Mouse (Mus musculus) heart, postnatal 0 days (tissue): Measurements from ENCODE around the gene Prkag2. TPM values are rescaled to one million over a fixed set of nuclear protein-coding genes. Genes with fewer than 3 reads are reported as not detected.

Source experiments
- ATAC-seq: fragments of 200-750 bp; cut with Nextera tagmentation; 2 replicates; pipeline ENCODE4 v1.8.0; 2017; ENCODE audit warnings: low read depth, moderate number of reproducible peaks, moderate library complexity; ENCODE audit not compliant: insufficient read depth
- DNase-seq: peaks from one replicate; pipeline ENCODE4 v3.0.0-alpha.2; 2016; ENCODE audit warnings: low spot score
- H3K27ac ChIP-seq: fragments of 300-500 bp; sonication (generic); 2 replicates; pipeline ENCODE4 v1.5.1; 2014; ENCODE audit warnings: low read depth, mild to moderate bottlenecking
- H3K27me3 ChIP-seq: fragments of 300-500 bp; sonication (generic); 2 replicates; pipeline ENCODE4 v1.6.1; 2014; ENCODE audit warnings: low read length, mixed read lengths; ENCODE audit not compliant: control insufficient read depth, insufficient read depth
- H3K36me3 ChIP-seq: fragments of 300-500 bp; sonication (generic); replicated peaks from 2 replicates; pipeline ENCODE4 v1.6.1; 2014; ENCODE audit warnings: low read length, mixed read lengths; ENCODE audit not compliant: control insufficient read depth, insufficient read depth
- H3K4me1 ChIP-seq: fragments of 300-500 bp; sonication (generic); 2 replicates; pipeline ENCODE4 v1.6.1; 2014; ENCODE audit warnings: antibody characterized with exemption; ENCODE audit not compliant: control insufficient read depth, insufficient read depth
- H3K4me2 ChIP-seq: fragments of 300-500 bp; sonication (generic); 2 replicates; pipeline ENCODE4 v1.6.1; 2014; ENCODE audit warnings: low read depth, mild to moderate bottlenecking, low read length, moderate library complexity
- H3K4me3 ChIP-seq: fragments of 300-500 bp; sonication (generic); 2 replicates; pipeline ENCODE4 v1.5.1; 2014; ENCODE audit warnings: low read depth, low read length
- H3K9ac ChIP-seq: fragments of 300-500 bp; sonication (generic); replicated peaks from 2 replicates; pipeline ENCODE4 v1.6.1; 2014; ENCODE audit warnings: low read depth, low read length, mixed read lengths
- H3K9me3 ChIP-seq: fragments of 300-500 bp; sonication (generic); replicated peaks from 2 replicates; pipeline ENCODE4 v1.6.1; 2016; ENCODE audit warnings: low read length; ENCODE audit not compliant: control insufficient read depth
- CTCF ChIP-seq: IDR thresholded peaks from 2 replicates; pipeline ENCODE4 v1.5.1; 2016; ENCODE audit warnings: antibody characterized with exemption, control low read depth, low read depth
- EP300 ChIP-seq: IDR thresholded peaks from 2 replicates; pipeline ENCODE4 v1.6.1; 2016; ENCODE audit warnings: antibody characterized with exemption, low read depth
- WGBS: fragments of 180-500 bp; shearing (Covaris S2); extraction: QIAGEN DNeasy Blood & Tissue Kit; methylation state at CpG from one replicate; pipeline ENCODE4 v1.1.7; 2014; 5-methylcytosine and 5-hydroxymethylcytosine counted together
- polyA plus RNA-seq: library from polyadenylated mRNA; unstranded; fragments of >200 nt; fragmentation: Nextera tagmentation; extraction: Ambion mirVana; gene quantifications from 2 replicates; pipeline ENCODE4 v1.2.1, GENCODE M21; 2015
- total RNA-seq: library from RNA; depleted of rRNA; stranded (reverse); fragments of >200 nt; gene quantifications from 2 replicates; pipeline ENCODE4 v1.2.3, GENCODE M21; 2014; ENCODE audit warnings: low replicate concordance

Gene Prkag2
- total and polyA plus RNA-seq, 2 experiments from 2014 or later: 62.9 to 121 TPM

DNA sequence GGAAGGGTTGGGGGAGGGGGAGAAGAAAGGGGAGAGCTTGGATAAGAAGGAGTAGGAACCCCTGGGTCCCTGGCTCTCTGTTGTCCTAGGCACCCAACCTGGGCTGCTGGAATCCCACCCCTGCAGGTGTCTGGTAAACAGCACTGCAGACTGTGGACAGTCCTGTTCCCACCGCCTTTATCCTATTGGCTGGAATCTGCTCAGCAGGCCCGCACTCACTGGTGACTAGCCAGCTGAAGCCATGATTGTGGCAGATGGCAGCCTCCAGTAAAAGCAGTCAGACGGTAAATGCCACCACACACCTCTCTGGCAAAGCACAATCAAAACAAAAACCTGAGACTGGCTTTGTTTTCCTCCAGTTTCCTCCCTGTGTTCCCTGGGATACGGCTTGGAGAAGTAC lies 45.2 kb downstream of the Prkag2 start:
- no peak overlapping the region for H3K4me3 ChIP-seq
- DNase-seq: no peak
- no peak for ATAC-seq
- no peak overlapping the region for H3K27ac ChIP-seq
- no peak overlapping the region for H3K4me2 ChIP-seq
- H3K9ac ChIP-seq: no peak overlapping the region
- peaks cover 13% of the 10 kb centered on the region for H3K4me1 ChIP-seq
- no peaks in the 10 kb centered on the region for H3K27me3 ChIP-seq
- H3K9me3 ChIP-seq: no peaks in the 10 kb centered on the region
- TF ChIP-seq EP300 (no peak), CTCF (no peak)
- no peaks in the 10 kb centered on the region for H3K36me3 ChIP-seq
- WGBS: 69% methylated on average over 4 of the region's 4 CpGs

DNA sequence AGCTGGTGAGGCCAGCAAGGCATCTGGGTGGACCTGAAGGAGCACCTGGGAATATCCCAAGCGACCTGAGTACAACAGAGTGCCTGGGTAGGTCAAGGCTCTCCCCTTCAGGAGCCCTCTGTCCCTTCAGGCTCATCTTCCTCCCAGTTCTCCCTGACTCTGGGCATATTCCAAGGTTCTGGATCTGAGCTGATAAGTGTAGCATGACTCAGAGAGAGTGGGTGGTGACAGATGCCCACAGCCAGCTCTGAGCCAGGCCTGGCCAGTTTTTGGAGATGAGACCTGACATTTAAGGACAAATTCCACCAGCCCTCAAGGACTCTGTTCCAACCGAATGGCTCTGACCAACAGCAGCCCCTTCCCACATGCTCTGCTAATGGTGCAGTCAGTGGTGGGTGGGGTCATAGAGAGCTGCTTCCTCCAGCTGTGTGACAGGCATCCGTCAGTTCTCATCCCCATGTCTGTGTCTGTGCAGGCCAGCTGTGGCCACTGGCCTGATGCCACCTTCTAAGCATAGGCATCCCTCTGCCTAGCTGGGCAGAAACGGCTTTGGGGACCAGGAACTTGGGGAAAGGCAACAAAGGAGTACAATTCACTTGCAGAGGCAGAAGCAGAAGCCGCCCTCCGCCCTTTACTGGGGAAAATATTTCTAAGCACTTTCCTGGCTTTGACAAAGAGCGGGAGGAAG lies 46.3 kb downstream of the Prkag2 start:
- Histone ChIP-seq H3K27me3 (no peaks in the 10 kb centered on the region), H3K9me3 (no peaks in the 10 kb centered on the region), H3K9ac (no peak overlapping the region), H3K4me1 (peaks cover 13% of the 10 kb centered on the region), H3K36me3 (no peaks in the 10 kb centered on the region), H3K4me3 (no peak overlapping the region), H3K4me2 (no peak overlapping the region), H3K27ac (peak overlapping the region; percentile 5; the same call in 1 of the 2 replicates)
- DNase-seq (peak; percentile 55), ATAC-seq (peak; percentile 59)
- WGBS: 60% methylated on average over 7 of the region's 7 CpGs
- TF ChIP-seq CTCF (no peak), EP300 (no peak)

DNA sequence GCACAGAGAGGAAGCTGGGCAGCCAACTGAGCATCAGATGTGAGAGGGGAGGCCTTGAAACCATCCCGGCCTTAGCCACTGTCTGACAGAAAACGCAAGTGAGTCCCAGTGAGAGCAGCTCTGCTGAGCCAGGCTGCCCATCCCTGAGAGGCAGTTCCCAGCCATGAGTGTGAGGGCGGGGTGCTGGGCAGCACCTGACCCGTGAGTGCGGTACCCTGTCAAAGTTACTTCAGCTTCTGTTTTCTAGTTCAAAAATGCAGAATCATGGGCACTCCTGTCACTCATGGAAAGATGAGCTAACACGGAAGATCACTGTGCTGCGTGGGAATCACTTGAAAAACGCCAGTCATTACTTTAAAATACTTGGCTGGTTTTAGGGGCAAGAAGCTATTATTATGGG lies 49.6 kb downstream of the Prkag2 start:
- TF ChIP-seq CTCF (no peak), EP300 (no peak)
- WGBS: 83% methylated on average over 8 of the region's 8 CpGs
- ATAC-seq: no peak

DNA sequence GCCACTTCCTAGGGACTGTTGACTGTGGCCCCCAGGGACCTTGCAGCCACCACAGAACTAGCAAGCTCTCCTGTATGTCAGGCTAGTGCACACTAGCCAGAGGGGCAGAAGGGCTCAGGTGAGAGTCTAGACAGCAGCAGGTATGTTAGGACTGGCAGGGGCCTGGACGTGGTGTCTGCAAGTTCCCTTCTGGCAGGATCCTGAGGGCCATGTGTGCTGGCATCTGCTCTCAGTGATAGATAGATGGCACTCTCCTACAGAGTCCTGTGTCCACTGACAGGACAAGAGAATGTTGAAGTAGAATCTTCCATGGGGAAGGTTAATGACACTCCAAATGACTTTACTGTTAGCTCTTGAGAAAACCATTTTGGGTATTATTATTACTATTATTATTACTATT lies 52.8 kb downstream of the Prkag2 start:
- H3K4me3 ChIP-seq: no peak overlapping the region
- ATAC-seq (no peak), DNase-seq (no peak)
- no peaks in the 10 kb centered on the region for H3K27me3 ChIP-seq
- TF ChIP-seq EP300 (no peak), CTCF (no peak)
- no peak overlapping the region for H3K27ac ChIP-seq
- 54% methylated on average over 1 of the region's 1 CpGs for WGBS
- no peaks in the 10 kb centered on the region for H3K9me3 ChIP-seq
- H3K9ac ChIP-seq: no peak overlapping the region
- H3K36me3 ChIP-seq: no peaks in the 10 kb centered on the region
- no peak overlapping the region for H3K4me2 ChIP-seq
- no peaks in the 10 kb centered on the region for H3K4me1 ChIP-seq

More for the DNA sequence above, 49.6 kb downstream of the Prkag2 start:
- H3K4me1 ChIP-seq: peaks cover 13% of the 10 kb centered on the region
- no peaks in the 10 kb centered on the region for H3K36me3 ChIP-seq
- H3K9me3 ChIP-seq: no peaks in the 10 kb centered on the region
- H3K4me2 ChIP-seq: no peak overlapping the region
- no peak overlapping the region for H3K4me3 ChIP-seq
- H3K27me3 ChIP-seq: no peaks in the 10 kb centered on the region
- DNase-seq: no peak
- no peak overlapping the region for H3K9ac ChIP-seq
- no peak overlapping the region for H3K27ac ChIP-seq

DNA sequence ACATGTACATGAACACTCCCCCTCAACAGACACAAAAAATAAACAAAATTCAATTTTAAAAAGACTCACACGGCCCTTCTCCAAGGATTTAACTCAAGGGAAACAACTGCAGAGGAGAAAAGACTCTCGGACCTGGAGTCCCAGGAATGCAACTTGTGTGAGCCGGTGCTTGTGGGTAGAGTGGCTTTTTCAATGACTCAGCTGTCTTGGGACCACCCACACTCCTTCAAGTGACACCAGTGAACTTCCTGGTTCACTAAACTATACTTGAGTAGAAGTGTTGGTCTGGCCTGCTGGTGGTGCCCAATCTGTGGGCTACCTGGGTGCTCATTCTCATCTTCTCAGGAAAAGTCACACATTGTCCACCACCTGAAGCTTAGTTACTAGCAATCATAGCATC lies 53.7 kb downstream of the Prkag2 start:
- Histone ChIP-seq H3K36me3 (no peaks in the 10 kb centered on the region), H3K9me3 (no peaks in the 10 kb centered on the region), H3K9ac (no peak overlapping the region), H3K4me2 (no peak overlapping the region), H3K27me3 (no peaks in the 10 kb centered on the region), H3K4me1 (no peaks in the 10 kb centered on the region), H3K27ac (no peak overlapping the region), H3K4me3 (no peak overlapping the region)
- DNase-seq (no peak), ATAC-seq (no peak)
- 77% methylated on average over 3 of the region's 3 CpGs for WGBS
- TF ChIP-seq EP300 (no peak), CTCF (no peak)

DNA sequence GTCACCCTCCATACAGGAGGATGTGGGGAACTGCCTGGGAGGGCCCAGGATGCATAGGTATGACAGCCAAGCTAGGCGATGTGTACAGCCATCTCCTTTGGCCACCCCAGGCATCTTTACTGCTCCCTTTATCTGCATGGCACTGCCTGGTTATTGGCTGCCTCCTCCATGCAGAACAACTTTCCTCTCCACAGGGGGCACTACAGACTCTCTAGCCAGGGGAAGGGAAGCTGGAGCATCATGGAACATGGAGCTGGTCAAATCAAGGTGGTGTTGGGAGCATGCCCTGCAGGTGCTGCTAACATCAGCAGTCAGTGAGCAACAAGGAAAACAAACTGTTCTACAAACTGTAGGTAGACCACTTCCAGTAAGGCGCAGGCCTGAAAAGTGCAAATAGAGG lies 56.4 kb downstream of the Prkag2 start:
- TF ChIP-seq EP300: no peak
- peak; percentile 38 for TF ChIP-seq CTCF
- no peak for ATAC-seq

More for the DNA sequence above, 56.4 kb downstream of the Prkag2 start:
- Histone ChIP-seq H3K4me3 (no peak overlapping the region), H3K27me3 (no peaks in the 10 kb centered on the region), H3K4me1 (no peaks in the 10 kb centered on the region), H3K9me3 (0 out of 2 replicates have a peak, but pooled peaks cover 3% of the 10 kb centered on the region), H3K9ac (no peak overlapping the region), H3K4me2 (no peak overlapping the region), H3K27ac (no peak overlapping the region), H3K36me3 (no peaks in the 10 kb centered on the region)
- DNase-seq: no peak
- WGBS: 94% methylated on average over 2 of the region's 2 CpGs
